Mouse (Mus musculus) stomach, embryonic 15.5 days (tissue): ENCODE data around the gene Parp12. TPM values are rescaled to one million over a fixed set of nuclear protein-coding genes. Genes with fewer than 3 reads are reported as not detected.

ENCODE experiments used
- ATAC-seq: fragments of 200-750 bp; cut with Nextera tagmentation; 2 replicates; pipeline ENCODE4 v1.8.0; 2017; ENCODE audit warnings: low read depth, moderate number of reproducible peaks, moderate TSS enrichment; ENCODE audit not compliant: insufficient read depth, low FRiP score
- H3K27ac ChIP-seq: fragments of 300-500 bp; sonication (generic); 2 replicates; pipeline ENCODE4 v1.5.1; 2015; ENCODE audit warnings: mild to moderate bottlenecking, inconsistent platforms
- H3K27me3 ChIP-seq: fragments of 300-500 bp; sonication (generic); replicated peaks from 2 replicates; pipeline ENCODE4 v1.6.1; 2015; ENCODE audit warnings: inconsistent platforms
- H3K36me3 ChIP-seq: fragments of 300-500 bp; sonication (generic); 2 replicates; pipeline ENCODE4 v1.6.1; 2015; ENCODE audit warnings: inconsistent platforms
- H3K4me1 ChIP-seq: fragments of 300-500 bp; sonication (generic); 2 replicates; pipeline ENCODE4 v1.6.1; 2015; ENCODE audit warnings: inconsistent platforms
- H3K4me2 ChIP-seq: fragments of 300-500 bp; sonication (generic); 2 replicates; pipeline ENCODE4 v1.6.1; 2015; ENCODE audit warnings: mild to moderate bottlenecking, inconsistent platforms
- H3K4me3 ChIP-seq: fragments of 300-500 bp; sonication (generic); replicated peaks from 2 replicates; pipeline ENCODE4 v1.5.1; 2015; ENCODE audit warnings: inconsistent platforms
- H3K9ac ChIP-seq: fragments of 300-500 bp; sonication (generic); 2 replicates; pipeline ENCODE4 v1.6.1; 2015; ENCODE audit warnings: inconsistent platforms
- H3K9me3 ChIP-seq: fragments of 300-500 bp; sonication (generic); 2 replicates; pipeline ENCODE4 v1.6.1; 2016; ENCODE audit warnings: inconsistent platforms
- WGBS: fragments of 180-500 bp; shearing (Covaris S2); methylation state at CpG from one replicate; pipeline ENCODE4 v1.1.7; 2015; 5-methylcytosine and 5-hydroxymethylcytosine counted together
- polyA plus RNA-seq: library from polyadenylated mRNA; unstranded; fragments of >200 nt; fragmentation: Nextera tagmentation; extraction: Ambion mirVana; gene quantifications from 2 replicates; pipeline ENCODE4 v1.2.1, GENCODE M21; 2015

Gene Parp12
- polyA plus RNA-seq, 1 experiment from 2014 or later: 9.1 TPM

GRCm38 (mm10) chr6:39055831-39056261 lies 62.3 kb downstream of the Parp12 start:
- Histone ChIP-seq H3K4me3 (no peak overlapping the region), H3K9me3 (no peaks in the 10 kb centered on the region), H3K4me1 (peaks cover 40% of the 10 kb centered on the region), H3K4me2 (no peak overlapping the region), H3K9ac (no peak overlapping the region), H3K36me3 (no peaks in the 10 kb centered on the region), H3K27ac (no peak overlapping the region), H3K27me3 (no peaks in the 10 kb centered on the region)
- ATAC-seq: no peak
- 54% methylated on average over 7 of the region's 7 CpGs for WGBS

GRCm38 (mm10) chr6:39054878-39055508 lies 63.2 kb downstream of the Parp12 start:
- Histone ChIP-seq H3K4me2 (no peak overlapping the region), H3K27me3 (no peaks in the 10 kb centered on the region), H3K36me3 (no peaks in the 10 kb centered on the region), H3K27ac (no peak overlapping the region), H3K4me3 (no peak overlapping the region), H3K9ac (no peak overlapping the region), H3K9me3 (no peaks in the 10 kb centered on the region), H3K4me1 (peaks cover 35% of the 10 kb centered on the region)
- 83% methylated on average over 6 of the region's 6 CpGs for WGBS
- no peak for ATAC-seq

- Histone ChIP-seq H3K4me1 (peaks cover 28% of the 10 kb centered on the region), H3K27me3 (no peaks in the 10 kb centered on the region), H3K4me3 (no peak overlapping the region), H3K27ac (no peak overlapping the region), H3K4me2 (no peak overlapping the region), H3K9me3 (no peaks in the 10 kb centered on the region), H3K9ac (no peak overlapping the region), H3K36me3 (no peaks in the 10 kb centered on the region)
- no peak for ATAC-seq
- 79% methylated on average over 13 of the region's 13 CpGs for WGBS
Measured at GRCm38 (mm10) chr6:39054206-39054864, 63.8 kb downstream of the Parp12 start.

- H3K27ac ChIP-seq: no peak overlapping the region
- H3K27me3 ChIP-seq: no peaks in the 10 kb centered on the region
- H3K4me1 ChIP-seq: peaks cover 26% of the 10 kb centered on the region
- H3K9ac ChIP-seq: no peak overlapping the region
- 88% methylated on average over 4 of the region's 4 CpGs for WGBS
- no peak overlapping the region for H3K4me2 ChIP-seq
- ATAC-seq: no peak
- H3K36me3 ChIP-seq: no peaks in the 10 kb centered on the region
- H3K9me3 ChIP-seq: no peaks in the 10 kb centered on the region
- no peak overlapping the region for H3K4me3 ChIP-seq
Measured at GRCm38 (mm10) chr6:39052636-39053035, 65.5 kb downstream of the Parp12 start.

GRCm38 (mm10) chr6:39051799-39052556 lies 66.2 kb downstream of the Parp12 start:
- H3K27ac ChIP-seq: no peak overlapping the region
- H3K4me2 ChIP-seq: no peak overlapping the region
- H3K27me3 ChIP-seq: no peaks in the 10 kb centered on the region
- H3K36me3 ChIP-seq: no peaks in the 10 kb centered on the region
- no peak for ATAC-seq
- no peak overlapping the region for H3K4me3 ChIP-seq
- 64% methylated on average over 9 of the region's 9 CpGs for WGBS
- H3K9ac ChIP-seq: no peak overlapping the region
- H3K4me1 ChIP-seq: peaks cover 26% of the 10 kb centered on the region
- H3K9me3 ChIP-seq: no peaks in the 10 kb centered on the region

GRCm38 (mm10) chr6:39050836-39051235 lies 67.3 kb downstream of the Parp12 start:
- no peak for ATAC-seq
- Histone ChIP-seq H3K36me3 (no peaks in the 10 kb centered on the region), H3K27me3 (no peaks in the 10 kb centered on the region), H3K4me2 (no peak overlapping the region), H3K4me1 (peaks cover 22% of the 10 kb centered on the region), H3K9me3 (no peaks in the 10 kb centered on the region), H3K27ac (peak overlapping the region; percentile 56), H3K4me3 (no peak overlapping the region), H3K9ac (no peak overlapping the region)
- 33% methylated on average over 6 of the region's 6 CpGs for WGBS

- WGBS: 71% methylated on average over 5 of the region's 5 CpGs
- H3K27me3 ChIP-seq: no peaks in the 10 kb centered on the region
- 0 out of 2 replicates have a peak, but pooled peaks cover 11% of the 10 kb centered on the region for H3K4me1 ChIP-seq
- no peak for ATAC-seq
- no peak overlapping the region for H3K4me3 ChIP-seq
- H3K36me3 ChIP-seq: no peaks in the 10 kb centered on the region
- H3K4me2 ChIP-seq: no peak overlapping the region
- no peaks in the 10 kb centered on the region for H3K9me3 ChIP-seq
- no peak overlapping the region for H3K9ac ChIP-seq
- H3K27ac ChIP-seq: no peak overlapping the region
Measured at GRCm38 (mm10) chr6:39049141-39049540, 69.0 kb downstream of the Parp12 start.

- Histone ChIP-seq H3K36me3 (no peaks in the 10 kb centered on the region), H3K9me3 (no peaks in the 10 kb centered on the region), H3K4me3 (no peak overlapping the region), H3K4me1 (no peaks in the 10 kb centered on the region; the same call in 1 of the 2 replicates), H3K27ac (no peak overlapping the region), H3K4me2 (no peak overlapping the region), H3K9ac (no peak overlapping the region), H3K27me3 (no peaks in the 10 kb centered on the region)
- WGBS: 62% methylated on average over 9 of the region's 9 CpGs
- no peak for ATAC-seq
Measured at GRCm38 (mm10) chr6:39040451-39040850, 77.7 kb downstream of the Parp12 start.

Other genes with a start within 250 kb of the Parp12 start
- 3.4 and 3.5 TPM in 2 replicates for gene Tbxas1, start 242.9 kb downstream of the Parp12 start, polyA plus RNA-seq
- 23.8 and 25.6 TPM in 2 replicates for gene Hipk2, start 242.2 kb downstream of the Parp12 start, polyA plus RNA-seq
- gene Kdm7a, start 88.4 kb upstream of the Parp12 start, polyA plus RNA-seq: 5.9 and 6.2 TPM in 2 replicates